Mouse (Mus musculus): ENCODE measurements around the gene Ddah1. TPM values are rescaled to one million over a fixed set of nuclear protein-coding genes. Genes with fewer than 3 reads are reported as not detected.

The Ddah1 gene
- 40.5 and 44.5 TPM in 2 replicates for polyA plus RNA-seq (2015; fragmentation: Nextera tagmentation; extraction: Ambion mirVana)

DNA sequence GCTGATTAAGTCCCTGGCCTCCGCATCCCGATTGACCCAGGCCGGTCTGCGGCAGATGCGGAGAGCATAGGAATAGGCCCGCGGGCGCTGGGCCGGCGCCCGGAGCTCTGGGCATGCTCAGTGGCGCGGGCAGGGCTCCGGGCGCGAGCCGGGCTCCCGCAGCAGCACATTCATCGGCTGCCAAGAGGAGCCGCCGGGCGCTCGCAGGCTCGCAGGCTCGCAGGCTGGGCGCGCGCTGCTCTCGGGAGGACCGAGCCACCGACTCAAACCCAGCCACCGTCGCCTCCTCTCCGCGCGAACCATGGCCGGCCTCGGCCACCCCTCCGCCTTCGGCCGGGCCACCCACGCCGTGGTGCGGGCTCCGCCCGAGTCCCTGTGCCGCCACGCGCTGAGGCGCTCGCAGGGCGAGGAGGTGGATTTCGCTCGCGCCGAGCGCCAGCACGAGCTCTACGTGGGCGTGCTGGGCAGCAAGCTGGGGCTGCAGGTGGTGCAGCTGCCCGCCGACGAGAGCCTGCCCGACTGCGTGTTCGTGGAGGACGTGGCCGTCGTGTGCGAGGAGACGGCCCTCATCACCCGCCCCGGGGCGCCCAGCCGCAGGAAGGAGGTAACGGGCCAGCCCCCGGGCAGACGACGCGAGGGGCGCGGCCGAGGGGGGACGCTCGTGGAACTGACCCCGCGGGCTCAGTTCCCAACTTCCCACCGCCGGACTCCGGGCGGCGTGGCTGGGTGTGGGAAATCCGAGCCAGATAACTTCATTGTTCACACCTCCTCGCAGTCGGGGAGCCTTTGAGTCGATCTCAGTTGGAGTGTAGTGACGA is at the start of gene Ddah1:
Ddah1 (plus strand) TSS at position 115 of the 818 bp plus-strand sequence.
- H3K4me3 ChIP-seq (ENCODE audit: low read length), result peak within 1 kb of the TSS; percentile 74
- no peaks in the 10 kb centered on the region for H3K36me3 ChIP-seq (ENCODE audit: control insufficient read depth, insufficient read depth, low read length)
- H3K27me3 ChIP-seq (replicated peaks; ENCODE audit: control insufficient read depth, insufficient read depth, low read length), result no peaks in the 10 kb centered on the region
- H3K9ac ChIP-seq (ENCODE audit: low read depth, low read length), result peak within 1 kb of the TSS; percentile 87
- WGBS, result under 1% methylated on average over 97 of the region's 97 CpGs
- H3K4me1 ChIP-seq (ENCODE audit: control insufficient read depth, insufficient read depth, low read length), result peaks cover 28% of the 10 kb centered on the region
- peak within 1 kb of the TSS; percentile 54 for H3K27ac ChIP-seq (ENCODE audit: low read length)
- peak; percentile 81 for ATAC-seq
- no peaks in the 10 kb centered on the region for H3K9me3 ChIP-seq (ENCODE audit: control insufficient read depth, low read length)
- H3K4me2 ChIP-seq (ENCODE audit: low read depth, low read length), result peak within 1 kb of the TSS; percentile 100

DNA sequence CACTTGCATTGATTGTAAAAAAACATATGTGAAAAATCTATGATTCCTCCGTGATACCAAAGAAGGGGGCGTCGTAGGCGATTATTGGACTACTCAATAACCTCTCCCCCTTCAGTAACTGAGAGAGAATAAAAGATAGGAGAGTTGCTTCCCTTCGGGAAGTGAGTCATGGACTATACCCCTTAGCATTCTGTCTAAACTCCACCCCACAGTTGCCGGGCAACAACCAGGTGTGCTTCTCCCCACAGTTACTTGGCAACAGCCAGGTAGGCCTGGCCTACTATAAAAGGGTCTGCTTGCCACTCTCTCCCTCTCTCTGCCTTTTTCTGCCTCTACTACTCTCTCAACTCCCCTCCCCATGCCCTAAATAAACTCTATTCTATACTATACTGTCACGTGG is 42.6 kb upstream of the Ddah1 start:
- Histone ChIP-seq H3K36me3 (ENCODE audit: control insufficient read depth, insufficient read depth, low read length) (no peaks in the 10 kb centered on the region), H3K27ac (ENCODE audit: low read length) (no peak overlapping the region), H3K4me3 (ENCODE audit: low read length) (no peak overlapping the region), H3K9ac (ENCODE audit: low read depth, low read length) (no peak overlapping the region), H3K4me1 (ENCODE audit: control insufficient read depth, insufficient read depth, low read length) (no peaks in the 10 kb centered on the region), H3K9me3 (ENCODE audit: control insufficient read depth, low read length) (no peaks in the 10 kb centered on the region), H3K27me3 (replicated peaks; ENCODE audit: control insufficient read depth, insufficient read depth, low read length) (no peaks in the 10 kb centered on the region), H3K4me2 (ENCODE audit: low read depth, low read length) (no peak overlapping the region)
- WGBS, result 72% methylated on average over 7 of the region's 7 CpGs
- peak; percentile 58; the same call in 1 of the 2 replicates for ATAC-seq

DNA sequence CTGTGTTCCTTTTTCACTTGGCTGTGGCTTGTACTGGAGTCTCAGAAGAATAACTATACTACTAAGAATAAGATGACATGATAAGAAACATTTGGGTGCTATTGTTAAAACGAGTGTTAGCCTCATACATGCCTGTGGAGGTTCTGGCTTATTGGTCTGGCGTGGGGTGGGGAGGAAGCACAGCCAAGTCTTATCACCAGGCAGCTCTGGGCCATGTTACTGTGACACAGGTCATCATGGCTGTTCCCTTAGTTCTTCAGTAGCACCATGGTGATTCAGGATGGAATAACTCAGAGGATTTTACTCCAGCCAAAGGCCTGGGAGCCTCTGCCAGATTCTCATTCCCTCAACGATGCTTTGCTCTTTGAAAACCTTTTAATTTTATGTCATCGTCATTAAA is 38.8 kb upstream of the Ddah1 start:
- no peak overlapping the region for H3K27ac ChIP-seq (ENCODE audit: low read length)
- H3K27me3 ChIP-seq (replicated peaks; ENCODE audit: control insufficient read depth, insufficient read depth, low read length), result no peaks in the 10 kb centered on the region
- no peaks in the 10 kb centered on the region for H3K4me1 ChIP-seq (ENCODE audit: control insufficient read depth, insufficient read depth, low read length)
- H3K9me3 ChIP-seq (ENCODE audit: control insufficient read depth, low read length), result no peaks in the 10 kb centered on the region
- H3K4me2 ChIP-seq (ENCODE audit: low read depth, low read length), result no peak overlapping the region
- no peak overlapping the region for H3K4me3 ChIP-seq (ENCODE audit: low read length)
- H3K9ac ChIP-seq (ENCODE audit: low read depth, low read length), result no peak overlapping the region
- H3K36me3 ChIP-seq (ENCODE audit: control insufficient read depth, insufficient read depth, low read length), result no peaks in the 10 kb centered on the region
- WGBS, result 75% methylated on average over 4 of the region's 4 CpGs
- ATAC-seq, result no peak

DNA sequence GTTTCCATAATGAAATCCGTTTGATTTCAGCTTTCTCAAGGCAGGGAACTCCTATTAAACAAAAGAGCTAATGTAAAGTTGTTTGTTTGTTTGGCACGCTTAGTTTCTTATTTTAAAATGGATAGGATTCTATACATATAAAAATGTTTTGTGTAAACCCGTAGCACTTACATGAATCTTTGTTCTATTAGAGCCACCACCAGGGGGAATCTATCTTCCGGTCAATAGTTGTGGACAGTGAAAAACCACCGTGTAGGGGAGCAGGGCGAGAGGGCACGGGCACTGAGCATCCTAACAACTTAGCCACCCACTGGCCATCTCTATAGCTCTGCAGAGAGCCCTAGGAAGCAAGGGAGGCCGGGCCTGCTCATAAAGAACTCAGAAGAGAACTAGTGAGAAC is 33.4 kb upstream of the Ddah1 start:
- 74% methylated on average over 8 of the region's 8 CpGs for WGBS
- ATAC-seq, result no peak
- Histone ChIP-seq H3K9me3 (ENCODE audit: control insufficient read depth, low read length) (no peaks in the 10 kb centered on the region), H3K9ac (ENCODE audit: low read depth, low read length) (no peak overlapping the region), H3K4me3 (ENCODE audit: low read length) (no peak overlapping the region), H3K27me3 (replicated peaks; ENCODE audit: control insufficient read depth, insufficient read depth, low read length) (no peaks in the 10 kb centered on the region), H3K27ac (ENCODE audit: low read length) (no peak overlapping the region), H3K4me2 (ENCODE audit: low read depth, low read length) (no peak overlapping the region), H3K36me3 (ENCODE audit: control insufficient read depth, insufficient read depth, low read length) (no peaks in the 10 kb centered on the region), H3K4me1 (ENCODE audit: control insufficient read depth, insufficient read depth, low read length) (peaks cover 4% of the 10 kb centered on the region; the same call in 1 of the 2 replicates)

GRCm38 (mm10) chr3:145728336-145728735 is 30.1 kb upstream of the Ddah1 start:
- H3K4me1 ChIP-seq (ENCODE audit: control insufficient read depth, insufficient read depth, low read length), result peaks cover 7% of the 10 kb centered on the region
- no peaks in the 10 kb centered on the region for H3K27me3 ChIP-seq (replicated peaks; ENCODE audit: control insufficient read depth, insufficient read depth, low read length)
- no peak overlapping the region for H3K9ac ChIP-seq (ENCODE audit: low read depth, low read length)
- H3K9me3 ChIP-seq (ENCODE audit: control insufficient read depth, low read length), result no peaks in the 10 kb centered on the region
- H3K4me2 ChIP-seq (ENCODE audit: low read depth, low read length), result no peak overlapping the region
- H3K36me3 ChIP-seq (ENCODE audit: control insufficient read depth, insufficient read depth, low read length), result no peaks in the 10 kb centered on the region
- no peak overlapping the region for H3K27ac ChIP-seq (ENCODE audit: low read length)
- ATAC-seq, result no peak
- 59% methylated on average over 8 of the region's 8 CpGs for WGBS
- no peak overlapping the region for H3K4me3 ChIP-seq (ENCODE audit: low read length)

DNA sequence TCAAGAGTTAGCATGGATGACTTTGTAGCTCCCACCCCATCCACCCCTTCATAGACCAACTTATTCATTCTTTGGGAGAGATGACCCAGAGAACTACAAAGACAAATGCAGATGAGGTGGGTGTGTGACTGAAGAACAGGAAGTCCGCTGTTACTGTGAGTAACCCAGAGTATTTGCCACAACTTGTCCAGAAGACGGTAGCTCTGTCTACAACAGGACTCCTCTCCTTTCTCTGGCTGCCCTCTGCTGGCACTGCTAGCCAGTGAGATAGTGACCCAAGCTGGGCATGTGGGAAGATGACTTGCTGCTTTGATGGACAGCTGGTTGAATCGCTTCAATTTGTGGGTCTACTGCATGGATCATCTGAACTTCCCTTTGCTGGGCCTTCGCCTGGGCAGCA is 28.9 kb upstream of the Ddah1 start:
- Histone ChIP-seq H3K27me3 (replicated peaks; ENCODE audit: control insufficient read depth, insufficient read depth, low read length) (no peaks in the 10 kb centered on the region), H3K9ac (ENCODE audit: low read depth, low read length) (no peak overlapping the region), H3K4me1 (ENCODE audit: control insufficient read depth, insufficient read depth, low read length) (peaks cover 7% of the 10 kb centered on the region), H3K36me3 (ENCODE audit: control insufficient read depth, insufficient read depth, low read length) (no peaks in the 10 kb centered on the region), H3K4me3 (ENCODE audit: low read length) (no peak overlapping the region), H3K9me3 (ENCODE audit: control insufficient read depth, low read length) (no peaks in the 10 kb centered on the region), H3K27ac (ENCODE audit: low read length) (no peak overlapping the region), H3K4me2 (ENCODE audit: low read depth, low read length) (no peak overlapping the region)
- no peak for ATAC-seq
- WGBS, result 65% methylated on average over 4 of the region's 4 CpGs

- no peak for ATAC-seq
- H3K4me2 ChIP-seq (ENCODE audit: low read depth, low read length), result no peak overlapping the region
- no peaks in the 10 kb centered on the region for H3K27me3 ChIP-seq (replicated peaks; ENCODE audit: control insufficient read depth, insufficient read depth, low read length)
- 13% methylated on average over 3 of the region's 3 CpGs for WGBS
- H3K9ac ChIP-seq (ENCODE audit: low read depth, low read length), result no peak overlapping the region
- H3K9me3 ChIP-seq (ENCODE audit: control insufficient read depth, low read length), result no peaks in the 10 kb centered on the region
- H3K4me3 ChIP-seq (ENCODE audit: low read length), result no peak overlapping the region
- peaks cover 7% of the 10 kb centered on the region for H3K4me1 ChIP-seq (ENCODE audit: control insufficient read depth, insufficient read depth, low read length)
- no peaks in the 10 kb centered on the region for H3K36me3 ChIP-seq (ENCODE audit: control insufficient read depth, insufficient read depth, low read length)
- no peak overlapping the region for H3K27ac ChIP-seq (ENCODE audit: low read length)
These were observed 28.4 kb upstream of the Ddah1 start for GRCm38 (mm10) chr3:145730092-145730491.

- 60% methylated on average over 8 of the region's 8 CpGs for WGBS
- Histone ChIP-seq H3K4me1 (ENCODE audit: control insufficient read depth, insufficient read depth, low read length) (peaks cover 4% of the 10 kb centered on the region), H3K4me2 (ENCODE audit: low read depth, low read length) (no peak overlapping the region), H3K9me3 (ENCODE audit: control insufficient read depth, low read length) (no peaks in the 10 kb centered on the region), H3K4me3 (ENCODE audit: low read length) (no peak overlapping the region), H3K27ac (ENCODE audit: low read length) (no peak overlapping the region), H3K27me3 (replicated peaks; ENCODE audit: control insufficient read depth, insufficient read depth, low read length) (no peaks in the 10 kb centered on the region), H3K36me3 (ENCODE audit: control insufficient read depth, insufficient read depth, low read length) (no peaks in the 10 kb centered on the region), H3K9ac (ENCODE audit: low read depth, low read length) (no peak overlapping the region)
- ATAC-seq, result no peak
These were observed 23.6 kb upstream of the Ddah1 start for GRCm38 (mm10) chr3:145734857-145735256.

DNA sequence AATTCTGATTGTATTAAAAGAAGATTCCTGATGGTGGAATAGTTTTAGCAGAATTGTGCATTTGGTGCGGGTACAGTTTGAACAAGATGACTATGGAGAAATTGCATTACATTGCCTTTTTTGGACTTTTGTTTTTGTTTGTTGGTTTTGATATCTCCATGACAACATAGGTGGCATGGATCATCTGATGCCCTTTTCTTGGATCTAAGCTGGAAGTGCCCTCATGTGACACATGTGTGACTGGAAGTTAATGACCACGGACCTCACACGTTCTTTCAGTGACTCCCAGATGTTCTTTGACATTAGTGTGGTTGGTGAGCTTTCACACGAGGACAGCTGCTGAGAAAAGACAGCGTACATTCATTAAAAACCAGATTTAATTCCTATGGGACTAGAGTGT is 21.9 kb upstream of the Ddah1 start:
- H3K27ac ChIP-seq (ENCODE audit: low read length), result no peak overlapping the region
- no peak overlapping the region for H3K9ac ChIP-seq (ENCODE audit: low read depth, low read length)
- WGBS, result 79% methylated on average over 5 of the region's 5 CpGs
- no peak overlapping the region for H3K4me3 ChIP-seq (ENCODE audit: low read length)
- H3K9me3 ChIP-seq (ENCODE audit: control insufficient read depth, low read length), result no peaks in the 10 kb centered on the region
- H3K36me3 ChIP-seq (ENCODE audit: control insufficient read depth, insufficient read depth, low read length), result no peaks in the 10 kb centered on the region
- H3K27me3 ChIP-seq (replicated peaks; ENCODE audit: control insufficient read depth, insufficient read depth, low read length), result no peaks in the 10 kb centered on the region
- H3K4me1 ChIP-seq (ENCODE audit: control insufficient read depth, insufficient read depth, low read length), result peaks cover 6% of the 10 kb centered on the region
- no peak overlapping the region for H3K4me2 ChIP-seq (ENCODE audit: low read depth, low read length)
- ATAC-seq, result no peak

Data from intestine, embryonic 16.5 days (tissue).